Mouse (Mus musculus) intestine, embryonic 16.5 days (tissue): ENCODE data around the gene Spata32. TPM values are rescaled to one million over a fixed set of nuclear protein-coding genes. Genes with fewer than 3 reads are reported as not detected.
A peak's percentile ranks its signal among the peaks of the same experiment; 100 is the strongest.

ENCODE experiments used
- ATAC-seq: fragments of 200-750 bp; cut with Nextera tagmentation; 2 replicates; pipeline ENCODE4 v1.8.0; 2017; ENCODE audit warnings: moderate TSS enrichment, moderate library complexity
- H3K27ac ChIP-seq: fragments of 300-500 bp; sonication (generic); 2 replicates; pipeline ENCODE4 v1.5.1; 2014; ENCODE audit warnings: mild to moderate bottlenecking, low read length
- H3K27me3 ChIP-seq: fragments of 300-500 bp; sonication (generic); replicated peaks from 2 replicates; pipeline ENCODE4 v1.6.1; 2014; ENCODE audit warnings: low read length, control low read depth, mixed read lengths; ENCODE audit not compliant: control insufficient read depth, insufficient read depth
- H3K36me3 ChIP-seq: fragments of 300-500 bp; sonication (generic); 2 replicates; pipeline ENCODE4 v1.6.1; 2014; ENCODE audit warnings: low read length, control low read depth; ENCODE audit not compliant: control insufficient read depth, insufficient read depth
- H3K4me1 ChIP-seq: fragments of 300-500 bp; sonication (generic); 2 replicates; pipeline ENCODE4 v1.6.1; 2014; ENCODE audit warnings: low read length, control low read depth, mixed read lengths; ENCODE audit not compliant: control insufficient read depth, insufficient read depth
- H3K4me2 ChIP-seq: fragments of 300-500 bp; sonication (generic); 2 replicates; pipeline ENCODE4 v1.6.1; 2014; ENCODE audit warnings: low read depth, low read length, control low read depth
- H3K4me3 ChIP-seq: fragments of 300-500 bp; sonication (generic); 2 replicates; pipeline ENCODE4 v1.5.1; 2014; ENCODE audit warnings: mild to moderate bottlenecking, low read length
- H3K9ac ChIP-seq: fragments of 300-500 bp; sonication (generic); 2 replicates; pipeline ENCODE4 v1.6.1; 2014; ENCODE audit warnings: low read depth, low read length
- H3K9me3 ChIP-seq: fragments of 300-500 bp; sonication (generic); 2 replicates; pipeline ENCODE4 v1.6.1; 2016; ENCODE audit warnings: low read length, control low read depth; ENCODE audit not compliant: control insufficient read depth
- WGBS: fragments of 180-500 bp; shearing (Covaris S2); extraction: QIAGEN DNeasy Blood & Tissue Kit; methylation state at CpG from one replicate; pipeline ENCODE4 v1.1.7; 2014; 5-methylcytosine and 5-hydroxymethylcytosine counted together
- polyA plus RNA-seq: library from polyadenylated mRNA; unstranded; fragments of >200 nt; fragmentation: Nextera tagmentation; extraction: Ambion mirVana; gene quantifications from 2 replicates; pipeline ENCODE4 v1.2.1, GENCODE M21; 2015

Spata32 gene
- polyA plus RNA-seq, 1 experiment from 2014 or later: not detected

GRCm38 (mm10) chr11:103174891-103175391 is 43.3 kb downstream of the Spata32 start:
- Histone ChIP-seq H3K4me3 (no peak overlapping the region), H3K4me1 (0 out of 2 replicates have a peak, but pooled peaks cover 2% of the 10 kb centered on the region), H3K9me3 (no peaks in the 10 kb centered on the region), H3K9ac (no peak overlapping the region), H3K36me3 (no peaks in the 10 kb centered on the region), H3K27me3 (peaks cover 20% of the 10 kb centered on the region), H3K4me2 (no peak overlapping the region), H3K27ac (no peak overlapping the region)
- ATAC-seq: no peak
- 50% methylated on average over 8 of the region's 8 CpGs for WGBS

GRCm38 (mm10) chr11:103174411-103174832 is 43.8 kb downstream of the Spata32 start:
- WGBS: 81% methylated on average over 5 of the region's 5 CpGs
- H3K4me2 ChIP-seq: no peak overlapping the region
- no peak for ATAC-seq

GRCm38 (mm10) chr11:103173771-103174344 is 44.4 kb downstream of the Spata32 start:
- no peaks in the 10 kb centered on the region for H3K36me3 ChIP-seq
- no peak overlapping the region for H3K9ac ChIP-seq
- peaks cover 24% of the 10 kb centered on the region for H3K27me3 ChIP-seq
- ATAC-seq: no peak
- 93% methylated on average over 11 of the region's 11 CpGs for WGBS
- 0 out of 2 replicates have a peak, but pooled peaks cover 2% of the 10 kb centered on the region for H3K4me1 ChIP-seq
- no peak overlapping the region for H3K4me3 ChIP-seq
- H3K4me2 ChIP-seq: no peak overlapping the region
- H3K9me3 ChIP-seq: no peaks in the 10 kb centered on the region
- no peak overlapping the region for H3K27ac ChIP-seq

More at GRCm38 (mm10) chr11:103174411-103174832, 43.8 kb downstream of the Spata32 start:
- no peak overlapping the region for H3K4me3 ChIP-seq
- H3K27ac ChIP-seq: no peak overlapping the region
- H3K4me1 ChIP-seq: 0 out of 2 replicates have a peak, but pooled peaks cover 2% of the 10 kb centered on the region
- H3K9me3 ChIP-seq: no peaks in the 10 kb centered on the region
- H3K27me3 ChIP-seq: peaks cover 24% of the 10 kb centered on the region
- H3K36me3 ChIP-seq: no peaks in the 10 kb centered on the region
- H3K9ac ChIP-seq: no peak overlapping the region

- no peak for ATAC-seq
- no peak overlapping the region for H3K4me2 ChIP-seq
- no peak overlapping the region for H3K4me3 ChIP-seq
- no peaks in the 10 kb centered on the region for H3K9me3 ChIP-seq
- H3K36me3 ChIP-seq: no peaks in the 10 kb centered on the region
- WGBS: 76% methylated on average over 7 of the region's 7 CpGs
- no peak overlapping the region for H3K27ac ChIP-seq
- 0 out of 2 replicates have a peak, but pooled peaks cover 2% of the 10 kb centered on the region for H3K4me1 ChIP-seq
- peaks cover 24% of the 10 kb centered on the region for H3K27me3 ChIP-seq
- no peak overlapping the region for H3K9ac ChIP-seq
Measured at GRCm38 (mm10) chr11:103173041-103173770, 45.0 kb downstream of the Spata32 start.

- 81% methylated on average over 6 of the region's 6 CpGs for WGBS
- ATAC-seq: no peak
Measured at GRCm38 (mm10) chr11:103172392-103173040, 45.7 kb downstream of the Spata32 start.

GRCm38 (mm10) chr11:103171703-103172391 is 46.4 kb downstream of the Spata32 start:
- WGBS: 47% methylated on average over 9 of the region's 9 CpGs
- 0 out of 2 replicates have a peak, but pooled peaks cover 2% of the 10 kb centered on the region for H3K4me1 ChIP-seq
- H3K27me3 ChIP-seq: peaks cover 24% of the 10 kb centered on the region
- H3K27ac ChIP-seq: no peak overlapping the region; the same call in 1 of the 2 replicates
- peak overlapping the region; percentile 64; the same call in 1 of the 2 replicates for H3K4me3 ChIP-seq
- H3K9ac ChIP-seq: no peak overlapping the region
- 0 out of 2 replicates have a peak, but pooled peaks have one; percentile 21 for ATAC-seq
- H3K9me3 ChIP-seq: no peaks in the 10 kb centered on the region
- H3K4me2 ChIP-seq: peak overlapping the region; percentile 99; the same call in 1 of the 2 replicates
- no peaks in the 10 kb centered on the region for H3K36me3 ChIP-seq

More at GRCm38 (mm10) chr11:103172392-103173040, 45.7 kb downstream of the Spata32 start:
- no peak overlapping the region for H3K9ac ChIP-seq
- no peaks in the 10 kb centered on the region for H3K9me3 ChIP-seq
- H3K4me1 ChIP-seq: 0 out of 2 replicates have a peak, but pooled peaks cover 2% of the 10 kb centered on the region
- H3K36me3 ChIP-seq: no peaks in the 10 kb centered on the region
- H3K27me3 ChIP-seq: peaks cover 24% of the 10 kb centered on the region
- no peak overlapping the region for H3K27ac ChIP-seq
- no peak overlapping the region for H3K4me3 ChIP-seq
- no peak overlapping the region for H3K4me2 ChIP-seq

GRCm38 (mm10) chr11:103171286-103171620 is 47.0 kb downstream of the Spata32 start:
- whole genome bisulfite sequencing: 3% methylated on average over 23 of the region's 23 CpGs
- 0 out of 2 replicates have a peak, but pooled peaks cover 2% of the 10 kb centered on the region for H3K4me1 ChIP-seq
- no peaks in the 10 kb centered on the region for H3K36me3 ChIP-seq
- no peaks in the 10 kb centered on the region for H3K9me3 ChIP-seq
- peaks cover 24% of the 10 kb centered on the region for H3K27me3 ChIP-seq
- ATAC-seq: no peak
- H3K27ac ChIP-seq: no peak overlapping the region
- peak overlapping the region; percentile 71 for H3K9ac ChIP-seq
- peak overlapping the region; percentile 99 for H3K4me2 ChIP-seq
- peak overlapping the region; percentile 64 for H3K4me3 ChIP-seq

- Histone ChIP-seq H3K27me3 (peaks cover 24% of the 10 kb centered on the region), H3K9me3 (no peaks in the 10 kb centered on the region), H3K4me3 (peak within 1 kb of the TSS; percentile 64), H3K4me1 (0 out of 2 replicates have a peak, but pooled peaks cover 2% of the 10 kb centered on the region), H3K9ac (peak within 1 kb of the TSS; percentile 71), H3K27ac (no peak within 1 kb of the TSS; the same call in 1 of the 2 replicates), H3K36me3 (no peaks in the 10 kb centered on the region), H3K4me2 (peak within 1 kb of the TSS; percentile 99)
- under 1% methylated on average over 54 of the region's 84 CpGs for WGBS
- ATAC-seq: peak; percentile 46
Measured at GRCm38 (mm10) chr11:103170494-103171285, 47.5 kb downstream of the Spata32 start, which contains the start of gene Fmnl1. Gene Fmnl1 (plus strand): TSS chr11:103171107.
